24 mouse cellular contexts compared by ENCODE assay signal in the genomic region with DNA sequence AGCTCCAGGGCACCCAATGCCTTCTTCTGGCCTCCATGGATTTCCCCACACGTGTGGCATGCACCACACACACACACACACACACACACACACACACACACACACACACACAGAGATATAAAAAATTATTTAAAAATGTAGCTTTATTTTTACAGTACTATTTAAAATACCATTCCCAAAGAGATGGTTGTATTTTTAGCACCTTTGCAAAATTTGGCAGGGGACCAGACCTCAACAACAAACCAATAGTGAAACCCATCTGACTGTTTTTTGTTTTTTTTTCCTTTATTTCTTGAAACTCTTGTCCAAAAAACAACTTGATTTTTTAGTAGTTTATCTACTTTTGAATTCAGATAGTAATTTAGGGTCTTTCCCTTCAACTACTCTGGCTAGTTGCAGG.
"Had no signal": no experiment of that assay in that cellular context is flagged by ENCODE, and none has a peak within 500 bp of the region (broad histone marks: within the 10 kb centered on the region; RNA-seq: fewer than 3 reads in every experiment).

No protein-coding gene starts in this region.

- H3K4me3 ChIP-seq: heart, embryonic 10.5 days; heart, embryonic 13.5 days; heart, embryonic 15.5 days; hindbrain, embryonic 13.5 days; hindbrain, embryonic 15.5 days; kidney, embryonic 15.5 days; limb, embryonic 13.5 days; limb, embryonic 15.5 days had no signal

- H3K9ac ChIP-seq: heart, embryonic 13.5 days; heart, embryonic 15.5 days; hindbrain, embryonic 13.5 days; hindbrain, embryonic 15.5 days; kidney, embryonic 15.5 days; limb, embryonic 13.5 days; limb, embryonic 15.5 days had no signal

- H3K4me1 ChIP-seq: heart, embryonic 10.5 days; heart, embryonic 15.5 days; hindbrain, embryonic 13.5 days; hindbrain, embryonic 15.5 days; limb, embryonic 15.5 days had no signal

- H3K9me3 ChIP-seq: heart, embryonic 10.5 days; heart, embryonic 13.5 days; heart, embryonic 15.5 days; hindbrain, embryonic 13.5 days; hindbrain, embryonic 15.5 days; kidney, embryonic 15.5 days; limb, embryonic 13.5 days; limb, embryonic 15.5 days had no signal

- ATAC-seq: hindbrain, postnatal 0 days; intestine, embryonic 16.5 days had no signal

- H3K27me3 ChIP-seq: heart, embryonic 13.5 days; heart, embryonic 15.5 days; hindbrain, embryonic 13.5 days; hindbrain, embryonic 15.5 days; kidney, embryonic 15.5 days; limb, embryonic 13.5 days; limb, embryonic 15.5 days had no signal

- H3K4me2 ChIP-seq: heart, embryonic 13.5 days; heart, embryonic 15.5 days; hindbrain, embryonic 13.5 days; hindbrain, embryonic 15.5 days; kidney, embryonic 15.5 days; limb, embryonic 13.5 days; limb, embryonic 15.5 days had no signal

- DNase-seq: gastrocnemius, postnatal 14 days; gastrocnemius, postnatal 36 days; heart, adult 18-20 months; heart, postnatal 14 days; heart, postnatal 36 days; kidney, adult 11 months; kidney, adult 2 months; kidney, adult 9 months; kidney, postnatal 14 days; kidney, postnatal 36 days; layer of hippocampus, adult 9-11 months; layer of hippocampus, postnatal 36 days; left cerebral cortex, postnatal 4 days had no signal

- H3K27ac ChIP-seq: heart, embryonic 10.5 days; heart, embryonic 13.5 days; heart, embryonic 15.5 days; hindbrain, embryonic 13.5 days; hindbrain, embryonic 15.5 days; hindbrain, postnatal 0 days; kidney, embryonic 15.5 days; kidney, postnatal 0 days; limb, embryonic 13.5 days; limb, embryonic 15.5 days had no signal
